Mouse (Mus musculus): ENCODE results near the gene Miga1. TPM values are rescaled to one million over a fixed set of nuclear protein-coding genes. Genes with fewer than 3 reads are reported as not detected.
A peak's percentile ranks its signal among the peaks of the same experiment; 100 is the strongest.
"Not testable (repeated sequence)": the region's sequence is repeated elsewhere in the genome, so short reads cannot be mapped to it uniquely, and the experiment has no call there.

The Miga1 gene
- total RNA-seq, 1 experiment from 2014 or later = 5.7 TPM

DNA sequence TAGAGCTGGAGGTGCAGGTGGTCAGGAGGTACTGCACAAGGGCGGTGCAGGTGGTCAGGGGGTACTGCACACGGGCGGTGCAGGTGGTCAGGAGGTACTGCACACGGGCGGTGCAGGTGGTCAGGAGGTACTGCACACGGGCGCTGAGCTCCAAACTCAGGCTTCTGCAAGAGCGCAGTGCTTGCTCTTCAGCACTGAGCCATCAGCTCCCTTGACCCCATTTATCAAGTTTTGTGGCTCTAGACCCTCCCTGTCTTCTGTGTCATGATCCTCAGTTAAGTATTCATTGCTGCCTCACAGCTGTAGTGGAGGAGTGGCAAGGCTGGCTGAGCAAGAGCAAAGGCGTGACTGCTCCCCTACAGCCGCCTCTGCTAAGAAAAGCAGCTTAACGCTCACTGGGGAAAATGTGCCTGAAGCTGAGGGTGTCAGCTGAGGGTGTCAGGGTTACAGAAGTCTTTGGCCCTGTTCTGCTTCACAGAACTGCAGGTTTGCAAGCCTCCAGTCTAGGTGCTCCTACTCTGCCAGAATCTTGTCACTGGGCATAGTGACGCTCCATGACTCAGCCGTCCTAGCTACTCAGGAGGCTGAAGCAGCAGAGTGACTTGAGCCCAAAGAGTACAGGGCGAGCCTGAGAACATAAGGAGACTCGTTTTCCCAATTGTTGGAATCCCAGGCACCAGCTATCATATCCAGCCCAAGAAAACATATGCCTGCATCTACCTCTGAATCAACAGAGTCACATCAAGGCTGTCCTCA lies 7.5 kb downstream of the Miga1 start:
- no peak for ATAC-seq (replicated peaks; ENCODE audit: insufficient number of reproducible peaks, low FRiP score, low TSS enrichment, poor library complexity, severe bottlenecking)

DNA sequence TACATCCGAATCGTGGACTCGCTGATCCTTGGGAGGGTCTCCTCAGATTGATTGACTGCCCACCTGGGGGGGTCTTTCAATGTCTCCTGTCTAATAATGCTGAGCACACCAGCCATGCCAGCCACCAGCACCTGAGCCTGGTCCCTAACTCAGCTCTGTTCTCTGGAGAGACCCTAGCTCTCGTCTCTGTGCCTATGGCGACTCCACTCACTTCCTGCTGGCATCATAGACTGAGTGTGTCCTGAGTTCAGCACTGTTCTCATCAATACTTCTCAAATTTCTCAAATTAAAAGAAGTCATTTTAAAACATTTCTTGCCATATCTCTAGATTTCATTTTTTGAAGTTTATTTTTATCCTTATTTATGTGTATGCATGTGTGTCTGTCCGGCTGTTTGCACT lies 8.1 kb downstream of the Miga1 start:
- ATAC-seq (replicated peaks; ENCODE audit: insufficient number of reproducible peaks, low FRiP score, low TSS enrichment, poor library complexity, severe bottlenecking) = no peak

DNA sequence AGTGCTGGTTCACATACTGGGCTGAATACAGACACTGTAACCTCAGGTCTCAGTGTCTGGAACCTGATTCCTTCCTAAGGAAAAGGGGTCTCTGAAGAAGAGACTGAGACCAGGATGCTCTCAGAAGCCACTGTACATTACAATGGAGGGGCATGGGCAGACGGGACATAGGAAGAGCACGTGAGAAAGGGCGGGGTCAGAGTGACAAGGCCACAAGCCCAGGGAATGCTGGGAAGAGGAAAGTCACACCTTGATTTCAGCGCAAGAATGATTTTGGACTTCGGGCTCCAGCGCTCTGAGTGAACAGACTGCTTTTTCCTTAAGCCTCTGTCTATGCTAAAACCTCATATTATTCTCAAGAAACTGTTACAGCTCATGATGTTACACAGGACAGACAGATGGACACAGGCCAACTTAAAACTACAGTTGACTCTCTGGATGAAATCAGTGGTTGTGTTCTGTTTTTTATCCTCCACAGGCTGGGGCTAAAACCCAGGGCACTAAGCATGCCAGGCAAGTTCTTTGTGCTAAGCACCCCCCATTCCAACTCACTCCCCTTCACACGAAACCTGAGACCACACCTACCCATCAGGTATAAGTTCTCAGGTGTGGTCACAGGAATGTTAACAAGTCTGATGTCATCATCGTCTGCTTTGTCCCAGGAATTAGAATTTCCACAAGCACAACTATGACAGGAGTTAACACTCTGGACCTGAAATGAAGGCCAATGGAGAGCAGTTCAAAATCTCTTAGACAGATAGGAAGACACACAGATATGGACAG lies 18.3 kb downstream of the Miga1 start:
- no peak for ATAC-seq (replicated peaks; ENCODE audit: insufficient number of reproducible peaks, low FRiP score, low TSS enrichment, poor library complexity, severe bottlenecking)

DNA sequence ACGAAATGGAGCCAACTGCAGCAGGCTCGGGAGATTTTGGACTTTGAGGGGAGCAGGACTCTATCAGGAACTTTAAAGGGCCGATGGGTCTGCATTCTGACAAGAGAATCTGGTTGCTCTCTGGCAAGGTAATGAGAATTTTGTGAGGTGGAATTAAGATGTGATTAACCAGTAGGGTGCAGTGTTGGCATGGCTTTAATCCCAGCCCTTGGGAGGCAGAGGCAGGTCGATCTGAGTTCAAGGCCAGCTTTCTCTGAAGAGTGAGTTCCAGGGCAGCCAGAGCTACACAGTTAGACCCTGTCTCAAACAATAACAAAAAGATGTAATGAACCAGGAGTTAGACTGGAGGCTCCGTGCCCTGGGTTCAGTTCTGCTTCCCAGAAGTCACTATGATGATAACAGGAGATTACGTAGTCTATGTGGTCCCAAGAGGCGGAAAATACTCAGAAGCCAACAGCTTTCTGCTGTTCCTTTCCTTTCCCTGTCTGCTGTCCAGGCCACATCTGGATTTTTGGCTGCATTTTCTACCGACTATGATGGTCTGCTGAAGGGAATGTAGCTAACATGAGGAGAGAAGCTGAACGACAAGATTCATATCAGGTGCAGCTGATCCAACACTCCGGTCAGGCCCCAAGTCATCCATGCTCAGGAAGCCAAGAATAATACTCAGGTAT lies 19.1 kb downstream of the Miga1 start:
- ATAC-seq (replicated peaks; ENCODE audit: insufficient number of reproducible peaks, low FRiP score, low TSS enrichment, poor library complexity, severe bottlenecking) = no peak

DNA sequence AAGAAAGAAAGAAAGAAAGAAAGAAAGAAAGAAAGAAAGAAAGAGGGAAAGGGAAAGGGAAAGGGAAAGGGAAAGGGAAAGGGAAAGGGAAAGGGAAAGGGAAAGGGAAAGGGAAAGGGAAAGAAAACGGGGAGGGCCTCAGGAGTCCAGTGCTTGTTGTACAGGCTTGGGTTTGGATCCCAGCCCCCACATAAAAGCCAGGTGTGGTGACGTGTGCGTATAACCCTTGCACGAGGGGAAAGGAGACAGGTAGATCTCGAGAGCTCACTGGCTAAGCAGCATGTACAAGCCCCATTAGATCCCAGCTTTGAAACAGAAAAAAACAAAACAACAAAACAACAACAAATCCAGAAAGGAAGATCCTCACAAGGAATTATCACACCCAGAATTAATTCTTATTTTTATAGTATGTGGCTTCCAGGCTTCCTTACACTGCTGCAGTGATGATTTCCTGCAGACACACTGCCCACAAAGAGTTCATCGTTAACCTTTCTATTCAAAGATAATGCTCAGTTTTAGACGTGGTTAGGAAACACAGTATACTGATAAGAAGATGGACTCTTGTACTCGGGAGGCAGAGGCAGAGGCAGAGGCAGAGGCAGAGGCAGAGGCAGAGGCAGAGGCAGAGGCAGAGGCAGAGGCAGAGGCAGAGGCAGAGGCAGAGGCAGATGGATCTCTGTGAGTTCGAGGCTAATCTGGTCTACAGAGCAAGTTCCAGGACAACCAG lies 23.6 kb downstream of the Miga1 start:
- not testable (repeated sequence) for ATAC-seq (replicated peaks; ENCODE audit: insufficient number of reproducible peaks, low FRiP score, low TSS enrichment, poor library complexity, severe bottlenecking)

DNA sequence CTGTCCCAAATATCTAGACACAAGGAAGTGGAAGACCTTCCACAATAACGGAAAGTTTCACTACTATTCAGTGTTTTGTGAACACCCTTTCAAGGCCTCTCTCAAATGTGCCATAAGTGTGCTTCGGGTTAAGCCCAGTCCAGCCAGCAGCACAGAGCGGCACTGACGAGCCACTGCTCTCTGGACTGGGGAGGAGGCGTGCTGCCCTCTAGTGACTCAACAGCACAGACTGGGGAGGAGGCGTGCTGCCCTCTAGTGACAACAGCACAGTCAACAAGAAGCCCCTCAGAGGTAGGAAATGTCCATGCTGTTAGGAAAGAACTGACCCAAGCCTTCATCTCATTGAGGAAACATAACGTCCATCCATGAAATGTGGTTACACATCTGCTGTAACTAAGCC lies 24.6 kb downstream of the Miga1 start:
- peak; percentile 96 for ATAC-seq (replicated peaks; ENCODE audit: insufficient number of reproducible peaks, low FRiP score, low TSS enrichment, poor library complexity, severe bottlenecking)

DNA sequence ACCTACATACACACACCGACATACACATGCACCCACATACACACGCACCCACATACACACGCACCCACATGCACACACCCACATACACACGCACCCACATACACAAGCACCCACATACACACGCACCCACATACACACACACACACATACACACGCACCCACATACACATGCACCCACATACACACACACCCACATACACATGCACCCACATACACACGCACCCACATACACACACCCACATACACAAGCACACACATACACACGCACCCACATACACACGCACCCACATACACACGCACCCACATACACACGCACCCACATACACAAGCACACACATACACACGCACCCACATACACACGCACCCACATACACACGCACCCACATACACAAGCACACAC lies 25.5 kb downstream of the Miga1 start:
- 0 out of 2 replicates have a peak, but pooled peaks have one; percentile 61 for ATAC-seq (replicated peaks; ENCODE audit: insufficient number of reproducible peaks, low FRiP score, low TSS enrichment, poor library complexity, severe bottlenecking)

DNA sequence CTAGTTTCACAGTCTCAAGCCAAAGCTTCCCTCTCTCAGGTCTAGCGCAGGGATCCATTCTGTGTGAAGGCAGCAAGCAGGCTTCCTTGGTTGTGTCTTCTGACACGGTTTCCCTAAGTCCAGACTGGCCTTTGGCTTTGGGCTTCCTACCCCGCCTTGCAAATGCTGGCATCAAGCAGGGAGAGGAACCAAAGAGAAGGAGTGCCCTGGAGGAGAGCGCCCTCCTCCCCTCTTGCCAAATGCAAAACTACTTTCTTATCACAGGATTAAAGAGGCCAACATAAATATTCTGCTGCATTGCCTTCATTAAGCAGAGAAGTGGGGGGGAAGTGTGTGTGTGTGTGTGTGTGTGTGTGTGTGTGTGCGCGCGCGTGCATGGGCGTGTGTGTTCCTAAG lies 31.0 kb downstream of the Miga1 start:
- no peak for ATAC-seq (replicated peaks; ENCODE audit: insufficient number of reproducible peaks, low FRiP score, low TSS enrichment, poor library complexity, severe bottlenecking)

DNA sequence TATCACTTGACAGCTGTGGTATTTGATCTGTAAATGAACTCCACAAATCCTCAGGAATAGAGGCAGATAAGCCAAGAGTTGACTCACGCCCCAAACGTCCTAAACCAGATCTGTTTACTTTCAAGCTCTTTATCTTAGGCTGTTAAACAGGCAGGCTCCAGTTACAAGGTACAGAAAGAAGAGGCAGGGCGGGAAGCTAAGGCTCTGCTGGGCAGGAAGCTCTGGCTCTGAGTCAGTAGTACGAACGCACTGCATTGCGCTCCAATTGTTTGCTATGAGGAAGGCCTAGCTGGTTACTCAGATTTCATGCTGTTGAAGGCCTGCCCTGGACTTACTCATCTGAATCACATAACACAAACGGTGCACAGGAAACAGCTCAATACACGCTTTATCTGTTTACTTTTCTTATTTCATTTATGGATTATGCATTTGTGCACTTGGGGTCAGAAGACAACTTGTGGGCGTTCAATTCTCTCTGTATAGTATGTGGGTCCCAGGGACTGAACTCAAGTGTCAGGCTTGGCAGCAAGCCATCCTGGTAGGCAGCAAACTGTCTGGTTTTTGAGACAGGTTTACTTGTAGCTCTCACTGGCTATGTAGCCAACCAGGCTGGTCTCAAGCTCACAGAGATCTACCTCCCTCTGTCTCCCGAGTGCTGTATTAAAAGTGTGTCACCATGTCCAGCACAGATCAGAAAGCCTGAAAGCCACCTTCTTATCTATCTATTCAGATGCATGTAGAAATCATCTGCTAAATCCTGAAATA lies 31.5 kb downstream of the Miga1 start:
- ATAC-seq (replicated peaks; ENCODE audit: insufficient number of reproducible peaks, low FRiP score, low TSS enrichment, poor library complexity, severe bottlenecking) = no peak

DNA sequence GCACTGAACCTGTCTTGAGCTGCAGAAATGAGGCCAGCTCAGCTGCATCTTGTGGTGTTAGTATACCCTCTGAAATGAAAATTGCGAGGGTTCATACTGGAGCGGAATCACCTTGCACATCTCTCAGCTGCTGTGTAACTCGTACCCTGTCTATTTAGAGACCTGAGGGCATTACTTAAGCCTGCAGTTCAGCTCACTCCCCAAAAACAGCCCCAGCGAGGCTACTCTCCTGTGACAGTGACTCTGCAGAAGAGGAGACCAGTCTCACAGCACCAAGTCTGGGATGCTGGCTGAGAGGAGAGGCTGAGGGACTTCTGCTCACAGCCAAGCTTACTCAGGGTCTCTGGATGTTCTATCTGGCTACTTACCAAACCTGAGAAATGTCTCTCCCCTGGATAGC lies 34.2 kb downstream of the Miga1 start:
- ATAC-seq (replicated peaks; ENCODE audit: insufficient number of reproducible peaks, low FRiP score, low TSS enrichment, poor library complexity, severe bottlenecking) = no peak

DNA sequence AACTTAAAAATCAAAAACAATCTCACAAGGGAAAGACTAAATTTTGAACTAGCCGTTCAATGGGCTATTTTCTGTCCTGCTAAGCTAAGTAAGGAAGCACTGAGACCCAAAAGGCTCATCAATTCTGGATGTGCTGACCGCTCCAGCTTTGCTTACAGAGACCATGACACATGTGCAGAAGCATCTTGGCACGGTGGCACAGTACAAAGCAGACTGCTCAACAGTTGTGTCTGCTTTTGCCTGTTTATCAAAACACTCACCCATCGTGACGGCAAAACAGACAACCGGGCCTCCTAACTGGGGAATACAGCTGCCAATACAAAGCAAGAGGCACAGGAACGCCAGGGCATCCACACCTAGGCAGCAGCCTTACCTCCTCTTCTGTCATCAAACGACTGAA lies 35.1 kb downstream of the Miga1 start:
- no peak for ATAC-seq (replicated peaks; ENCODE audit: insufficient number of reproducible peaks, low FRiP score, low TSS enrichment, poor library complexity, severe bottlenecking)

DNA sequence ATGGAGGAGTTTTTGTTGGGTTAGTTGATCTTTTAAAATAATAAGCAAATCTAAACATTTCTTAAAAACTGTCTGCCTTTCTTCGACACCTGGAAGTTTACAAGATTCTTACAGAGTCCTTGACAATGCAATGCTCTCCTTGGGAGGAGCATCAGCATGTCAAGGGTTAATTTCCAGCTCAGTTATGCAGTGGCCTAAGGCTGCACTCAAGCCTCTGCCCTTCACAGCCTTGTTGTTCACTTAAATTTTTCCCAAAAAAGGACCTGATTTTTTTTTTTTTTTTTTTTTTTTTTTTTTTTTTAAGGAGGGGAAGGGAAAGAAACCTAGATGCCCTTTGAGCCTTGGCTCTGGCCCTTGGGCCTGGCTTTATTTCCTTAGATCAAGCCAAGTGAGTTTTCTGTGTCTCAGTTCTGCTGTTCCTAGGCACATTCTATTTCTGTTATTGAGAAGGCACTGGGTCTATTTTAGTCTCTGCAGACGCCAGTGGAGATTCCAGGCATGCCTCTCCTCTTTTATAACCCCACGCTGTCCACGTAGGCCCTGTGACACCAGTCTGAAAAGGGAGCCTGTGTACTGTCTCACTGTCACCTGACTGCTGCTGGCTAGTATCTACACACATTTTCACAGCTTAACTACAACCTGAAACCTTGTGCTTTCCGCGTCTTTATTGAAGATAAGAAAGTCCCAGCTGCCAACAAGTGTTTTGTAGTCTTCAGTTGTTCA lies 36.0 kb downstream of the Miga1 start:
- ATAC-seq (replicated peaks; ENCODE audit: insufficient number of reproducible peaks, low FRiP score, low TSS enrichment, poor library complexity, severe bottlenecking) = no peak

DNA sequence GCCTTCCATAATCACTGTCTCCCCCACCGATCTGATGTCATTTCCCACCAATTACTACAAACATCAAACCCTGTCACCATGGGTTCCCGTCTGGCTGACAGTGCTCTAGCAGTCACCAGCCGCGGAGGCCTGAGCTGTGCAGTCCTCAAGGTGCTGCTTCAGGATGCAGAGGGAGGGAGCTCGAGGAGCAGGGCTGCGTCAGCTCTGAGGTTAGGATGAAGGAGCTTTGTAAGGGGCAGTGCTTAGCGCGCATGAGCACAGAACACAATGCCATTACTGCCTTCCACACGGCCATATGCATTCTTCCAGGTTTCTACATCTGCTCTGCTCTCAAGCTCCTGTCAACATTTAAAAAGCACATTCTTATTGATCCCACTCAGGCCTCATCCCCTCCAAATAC lies 37.2 kb downstream of the Miga1 start:
- no peak for ATAC-seq (replicated peaks; ENCODE audit: insufficient number of reproducible peaks, low FRiP score, low TSS enrichment, poor library complexity, severe bottlenecking)

DNA sequence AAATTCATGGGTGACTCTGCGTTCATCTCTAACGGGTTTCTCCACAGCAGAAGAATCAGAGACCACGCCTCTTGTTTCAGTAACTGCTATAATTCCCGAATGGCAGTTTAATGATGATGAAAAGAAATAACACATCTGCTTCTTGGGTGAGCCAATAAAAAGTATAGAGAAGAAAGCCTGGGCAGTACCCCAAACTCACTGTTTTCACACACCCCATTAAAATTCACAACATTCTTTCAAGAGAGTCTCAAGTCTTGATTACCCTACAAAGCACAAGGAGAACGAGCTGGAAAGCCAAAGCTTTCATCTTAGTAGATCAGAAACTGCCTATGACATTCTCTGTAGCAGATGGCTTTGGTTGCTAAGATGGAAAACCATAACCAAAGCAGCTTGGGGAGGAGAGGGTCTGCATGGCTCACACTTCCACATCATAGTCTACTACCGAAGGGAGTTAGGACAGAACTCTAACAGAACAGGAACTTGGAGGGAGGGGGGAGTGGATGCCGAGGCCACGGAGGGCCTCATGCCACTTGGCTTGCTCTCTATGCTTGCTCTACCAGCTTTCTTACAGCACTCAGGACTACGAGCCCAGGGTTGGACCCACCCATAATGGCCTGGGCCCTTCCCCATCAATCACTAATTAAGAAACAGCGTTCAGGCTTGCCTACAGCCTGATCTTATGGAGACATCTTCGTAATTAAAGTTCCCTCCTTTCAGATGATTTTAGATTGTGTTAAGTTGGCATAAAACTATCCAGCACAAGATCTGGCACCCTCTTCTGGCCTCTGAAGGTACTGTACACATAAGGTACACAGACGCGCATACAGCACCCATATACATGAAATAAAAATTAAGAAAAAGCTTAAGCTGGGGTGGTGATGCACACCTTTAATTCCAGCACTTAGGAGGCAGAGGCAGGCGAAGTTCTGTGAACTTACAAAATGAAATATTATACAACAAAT lies 39.5 kb downstream of the Miga1 start:
- no peak for ATAC-seq (replicated peaks; ENCODE audit: insufficient number of reproducible peaks, low FRiP score, low TSS enrichment, poor library complexity, severe bottlenecking)

DNA sequence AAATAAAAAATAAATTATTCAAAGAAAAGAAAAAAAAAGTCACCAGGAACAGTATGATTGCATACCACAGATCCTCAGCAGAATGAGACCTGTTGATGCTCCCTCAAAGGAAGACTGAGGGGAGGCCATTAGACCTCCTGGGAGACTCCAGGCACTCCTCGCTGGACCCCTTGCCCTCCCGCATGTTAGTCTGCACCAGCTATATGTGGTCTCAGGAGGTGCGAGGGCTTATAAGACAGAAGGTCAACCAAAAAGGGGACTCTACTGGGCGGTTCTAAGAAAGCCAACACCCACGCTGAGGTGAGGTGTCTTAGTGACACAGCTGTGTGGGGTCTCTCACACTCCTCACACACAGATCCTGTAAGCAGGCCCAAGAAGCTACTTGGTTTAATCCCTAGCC lies 44.3 kb downstream of the Miga1 start:
- no peak for ATAC-seq (replicated peaks; ENCODE audit: insufficient number of reproducible peaks, low FRiP score, low TSS enrichment, poor library complexity, severe bottlenecking)

DNA sequence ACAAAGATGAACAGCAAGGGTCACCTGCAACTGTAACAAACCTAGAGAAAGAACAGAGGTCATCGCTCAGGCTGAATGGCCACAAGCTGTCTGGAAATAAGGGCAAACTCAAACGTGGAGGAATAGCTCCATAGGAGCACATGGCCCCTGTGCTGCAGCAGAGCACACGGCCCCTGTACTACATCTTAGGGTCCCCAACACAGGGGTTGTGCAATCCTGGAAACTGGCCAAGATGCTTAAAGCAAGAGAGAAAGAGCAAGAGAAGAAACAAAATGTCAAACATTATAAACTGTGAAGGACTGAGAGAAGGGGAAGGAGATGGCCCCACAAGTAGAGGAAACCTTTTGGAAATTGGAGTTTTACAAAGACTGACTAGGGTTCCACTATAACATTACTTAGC lies 45.8 kb downstream of the Miga1 start:
- no peak for ATAC-seq (replicated peaks; ENCODE audit: insufficient number of reproducible peaks, low FRiP score, low TSS enrichment, poor library complexity, severe bottlenecking)

All from monocyte, adult 5-6 weeks (primary cell).